In genomic region chr16:95953159-95953650, GRCm38 (mm10) we compare ENCODE assay signal across 31 mouse cellular contexts.
"Had no signal": no experiment of that assay in that cellular context is flagged by ENCODE, and none has a peak within 500 bp of the region (broad histone marks: within the 10 kb centered on the region; RNA-seq: fewer than 3 reads in every experiment).

No protein-coding gene starts in this region.

- H3K36me3 ChIP-seq: limb, embryonic 10.5 days; limb, embryonic 12.5 days; limb, embryonic 13.5 days; limb, embryonic 15.5 days; liver, embryonic 12.5 days; liver, embryonic 13.5 days; liver, embryonic 15.5 days; lung, embryonic 15.5 days; midbrain, embryonic 10.5 days; midbrain, embryonic 12.5 days; midbrain, embryonic 13.5 days; midbrain, embryonic 15.5 days; neural tube, embryonic 12.5 days had no signal

- H3K9ac ChIP-seq: limb, embryonic 12.5 days; limb, embryonic 13.5 days; limb, embryonic 15.5 days; liver, embryonic 12.5 days; liver, embryonic 13.5 days; liver, embryonic 14.5 days; liver, embryonic 15.5 days; liver, postnatal 0 days; lung, embryonic 14.5 days; lung, embryonic 15.5 days; midbrain, embryonic 12.5 days; midbrain, embryonic 13.5 days; midbrain, embryonic 15.5 days; neural tube, embryonic 12.5 days had no signal

- H3K9me3 ChIP-seq: limb, embryonic 10.5 days; limb, embryonic 15.5 days; liver, embryonic 12.5 days; liver, embryonic 13.5 days; liver, embryonic 15.5 days; lung, embryonic 15.5 days; midbrain, embryonic 10.5 days; midbrain, embryonic 12.5 days; midbrain, embryonic 15.5 days; neural tube, embryonic 12.5 days had no signal

- H3K27ac ChIP-seq: limb, embryonic 10.5 days; limb, embryonic 12.5 days; limb, embryonic 13.5 days; limb, embryonic 15.5 days; liver, embryonic 12.5 days; liver, embryonic 13.5 days; liver, embryonic 14.5 days; liver, embryonic 15.5 days; lung, embryonic 15.5 days; macrophage; midbrain, embryonic 10.5 days; midbrain, embryonic 12.5 days; midbrain, embryonic 13.5 days; midbrain, embryonic 15.5 days; neural tube, embryonic 12.5 days had no signal

- H3K27me3 ChIP-seq: limb, embryonic 12.5 days; limb, embryonic 13.5 days; limb, embryonic 15.5 days; liver, embryonic 12.5 days; liver, embryonic 13.5 days; liver, embryonic 15.5 days; lung, embryonic 15.5 days; midbrain, embryonic 12.5 days; midbrain, embryonic 13.5 days; midbrain, embryonic 15.5 days; neural tube, embryonic 12.5 days had no signal

- H3K4me3 ChIP-seq: limb, embryonic 10.5 days; limb, embryonic 12.5 days; limb, embryonic 13.5 days; limb, embryonic 15.5 days; liver, embryonic 12.5 days; liver, embryonic 13.5 days; liver, embryonic 15.5 days; lung, embryonic 15.5 days; megakaryocyte, embryonic 14.5 days; midbrain, embryonic 10.5 days; midbrain, embryonic 12.5 days; midbrain, embryonic 13.5 days; midbrain, embryonic 15.5 days; myocyte; neural tube, embryonic 12.5 days had no signal

- H3K4me1 ChIP-seq: liver, embryonic 12.5 days; liver, embryonic 13.5 days; liver, embryonic 15.5 days; lung, embryonic 15.5 days; megakaryocyte, embryonic 14.5 days; midbrain, embryonic 10.5 days; midbrain, embryonic 12.5 days; midbrain, embryonic 13.5 days; midbrain, embryonic 15.5 days; neural tube, embryonic 12.5 days had no signal

- DNase-seq: left cerebral cortex, postnatal 4 days; liver; liver, embryonic 13.5 days; liver, postnatal 0 days; lung, adult 18-20 months; lung, adult 2 months; lung, embryonic 14.5 days; lung, postnatal 10 days; lung, postnatal 14 days; lung, postnatal 36 days; lung, postnatal 4 days; midbrain, embryonic 14.5 days had no signal

- ATAC-seq: liver, embryonic 12.5 days; liver, postnatal 0 days; midbrain, embryonic 13.5 days; midbrain, embryonic 15.5 days; midbrain, embryonic 16.5 days had no signal

- H3K4me2 ChIP-seq: limb, embryonic 12.5 days; limb, embryonic 13.5 days; limb, embryonic 15.5 days; liver, embryonic 11.5 days; liver, embryonic 12.5 days; liver, embryonic 13.5 days; liver, embryonic 15.5 days; lung, embryonic 14.5 days; lung, embryonic 15.5 days; midbrain, embryonic 11.5 days; midbrain, embryonic 12.5 days; midbrain, embryonic 13.5 days; midbrain, embryonic 15.5 days; neural tube, embryonic 12.5 days had no signal
